Mouse (Mus musculus) lung, embryonic 16.5 days (tissue): Measurements from ENCODE around the gene Map3k6. TPM values are rescaled to one million over a fixed set of nuclear protein-coding genes. Genes with fewer than 3 reads are reported as not detected.

Experiments used
- ATAC-seq: fragments of 200-750 bp; cut with Nextera tagmentation; 2 replicates; pipeline ENCODE4 v1.8.0; 2017; ENCODE audit warnings: low read depth, mild to moderate bottlenecking, moderate library complexity
- H3K27ac ChIP-seq: fragments of 300-500 bp; sonication (generic); 2 replicates; pipeline ENCODE4 v1.5.1; 2014; ENCODE audit warnings: mild to moderate bottlenecking, control low read depth, low read length
- H3K27me3 ChIP-seq: fragments of 300-500 bp; sonication (generic); 2 replicates; pipeline ENCODE4 v1.6.1; 2014; ENCODE audit warnings: low read depth, low read length, mixed read lengths; ENCODE audit not compliant: control insufficient read depth, insufficient read depth
- H3K36me3 ChIP-seq: fragments of 300-500 bp; sonication (generic); 2 replicates; pipeline ENCODE4 v1.6.1; 2014; ENCODE audit warnings: low read length; ENCODE audit not compliant: control insufficient read depth, insufficient read depth
- H3K4me1 ChIP-seq: fragments of 300-500 bp; sonication (generic); replicated peaks from 2 replicates; pipeline ENCODE4 v1.6.1; 2014; ENCODE audit warnings: low read length, mixed read lengths; ENCODE audit not compliant: control insufficient read depth, insufficient read depth
- H3K4me2 ChIP-seq: fragments of 300-500 bp; sonication (generic); 2 replicates; pipeline ENCODE4 v1.6.1; 2014; ENCODE audit warnings: low read depth, low read length, control low read depth
- H3K4me3 ChIP-seq: fragments of 300-500 bp; sonication (generic); 2 replicates; pipeline ENCODE4 v1.5.1; 2014; ENCODE audit warnings: mild to moderate bottlenecking, low read length, control low read depth
- H3K9ac ChIP-seq: fragments of 300-500 bp; sonication (generic); 2 replicates; pipeline ENCODE4 v1.6.1; 2014; ENCODE audit warnings: low read length, control low read depth
- H3K9me3 ChIP-seq: fragments of 300-500 bp; sonication (generic); 2 replicates; pipeline ENCODE4 v1.6.1; 2016; ENCODE audit warnings: low read length; ENCODE audit not compliant: control insufficient read depth
- WGBS: fragments of 180-500 bp; shearing (Covaris S2); extraction: QIAGEN DNeasy Blood & Tissue Kit; methylation state at CpG from one replicate; pipeline ENCODE4 v1.1.7; 2014; 5-methylcytosine and 5-hydroxymethylcytosine counted together
- polyA plus RNA-seq: library from polyadenylated mRNA; unstranded; fragments of >200 nt; fragmentation: Nextera tagmentation; extraction: Ambion mirVana; gene quantifications from 2 replicates; pipeline ENCODE4 v1.2.1, GENCODE M21; 2015

The Map3k6 gene
- polyA plus RNA-seq, 1 experiment from 2014 or later: 4.2 TPM

DNA sequence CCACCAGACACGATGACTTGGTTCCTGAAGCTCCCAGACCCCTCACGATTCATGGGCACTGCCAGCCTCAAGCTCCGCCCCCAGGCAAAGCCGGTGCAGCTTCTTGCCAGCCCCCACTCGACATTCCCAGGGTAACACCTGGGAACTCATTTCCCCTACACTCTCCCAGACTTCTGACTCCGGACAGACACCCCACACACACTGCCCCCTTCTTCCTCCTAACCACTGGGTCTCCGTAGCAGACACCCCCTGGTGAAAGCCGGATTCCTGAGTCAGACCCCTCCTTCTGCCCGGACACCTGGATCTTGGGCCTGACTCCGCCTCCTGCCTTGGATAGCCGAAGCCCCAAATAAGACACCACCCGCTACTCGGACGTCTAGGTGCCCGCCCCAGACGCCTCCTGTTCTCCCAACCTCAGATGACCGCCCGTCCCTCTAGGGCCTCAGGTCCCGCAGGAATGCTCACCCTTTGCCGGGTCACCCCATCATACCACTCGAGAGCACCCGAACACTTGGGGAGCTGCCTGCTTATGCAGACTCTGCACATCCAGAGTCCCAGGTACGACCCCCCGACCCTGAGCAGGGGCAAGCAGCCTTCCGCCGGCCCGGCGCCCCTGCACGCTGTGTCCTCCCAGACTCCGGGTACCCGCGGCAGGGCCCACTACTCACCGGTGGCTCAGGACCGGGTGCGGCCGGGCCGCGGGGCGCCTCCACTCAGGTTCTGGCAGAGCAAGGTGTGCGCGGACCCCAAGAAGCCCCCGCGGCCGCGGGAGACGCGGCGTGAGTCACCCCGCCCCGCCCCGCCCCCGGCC lies 28.7 kb upstream of the Map3k6 start, which contains the start of the genes Cd164l2 and Gpr3:
TSS of gene Cd164l2 (plus strand) at position 381 of the 811 bp plus-strand sequence.
TSS of gene Gpr3 (minus strand) at position 786 of the 811 bp plus-strand sequence.
- Histone ChIP-seq H3K4me3 (peak within 1 kb of the TSS; percentile 66), H3K9me3 (no peaks in the 10 kb centered on the region), H3K27me3 (peaks cover 4% of the 10 kb centered on the region; the same call in 1 of the 2 replicates), H3K4me2 (peak within 1 kb of the TSS; percentile 99), H3K27ac (no peak within 1 kb of the TSS), H3K9ac (peak within 1 kb of the TSS; percentile 62), H3K4me1 (peaks cover 18% of the 10 kb centered on the region), H3K36me3 (no peaks in the 10 kb centered on the region)
- peak; percentile 35 for ATAC-seq
- 2% methylated on average over 52 of the region's 52 CpGs for WGBS

- no peaks in the 10 kb centered on the region for H3K36me3 ChIP-seq
- H3K4me2 ChIP-seq: peak overlapping the region; percentile 99
- H3K4me3 ChIP-seq: peak overlapping the region; percentile 66
- no peaks in the 10 kb centered on the region for H3K9me3 ChIP-seq
- peaks cover 4% of the 10 kb centered on the region; the same call in 1 of the 2 replicates for H3K27me3 ChIP-seq
- H3K4me1 ChIP-seq: peaks cover 18% of the 10 kb centered on the region
- no peak overlapping the region for H3K27ac ChIP-seq
- 2% methylated on average over 42 of the region's 44 CpGs for WGBS
- peak; percentile 86 for ATAC-seq
- H3K9ac ChIP-seq: no peak overlapping the region
Measured at GRCm38 (mm10) chr4:133212562-133213267, 27.9 kb upstream of the Map3k6 start.

DNA sequence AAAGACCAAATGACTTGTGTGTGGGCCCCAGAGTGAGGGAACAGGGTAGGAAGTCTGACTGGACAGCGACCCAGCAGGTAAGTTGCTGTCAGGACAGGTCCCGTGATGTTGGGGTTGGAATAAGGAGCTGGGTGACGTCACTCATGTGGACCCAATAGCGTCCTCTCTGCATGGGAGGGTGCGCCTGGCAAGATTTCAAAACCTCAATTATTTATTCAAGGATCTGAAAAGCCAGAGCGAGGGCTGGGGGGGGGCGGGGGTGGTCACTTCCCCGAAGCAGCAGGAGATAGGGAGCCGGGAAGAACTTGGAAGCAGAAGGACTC lies 27.4 kb upstream of the Map3k6 start:
- Histone ChIP-seq H3K9ac (no peak overlapping the region), H3K27ac (no peak overlapping the region), H3K36me3 (no peaks in the 10 kb centered on the region), H3K4me3 (peak overlapping the region; percentile 11), H3K4me2 (peak overlapping the region; percentile 99), H3K27me3 (peaks cover 4% of the 10 kb centered on the region; the same call in 1 of the 2 replicates), H3K9me3 (no peaks in the 10 kb centered on the region), H3K4me1 (peaks cover 18% of the 10 kb centered on the region)
- WGBS: 3% methylated on average over 8 of the region's 9 CpGs
- peak; percentile 21 for ATAC-seq

DNA sequence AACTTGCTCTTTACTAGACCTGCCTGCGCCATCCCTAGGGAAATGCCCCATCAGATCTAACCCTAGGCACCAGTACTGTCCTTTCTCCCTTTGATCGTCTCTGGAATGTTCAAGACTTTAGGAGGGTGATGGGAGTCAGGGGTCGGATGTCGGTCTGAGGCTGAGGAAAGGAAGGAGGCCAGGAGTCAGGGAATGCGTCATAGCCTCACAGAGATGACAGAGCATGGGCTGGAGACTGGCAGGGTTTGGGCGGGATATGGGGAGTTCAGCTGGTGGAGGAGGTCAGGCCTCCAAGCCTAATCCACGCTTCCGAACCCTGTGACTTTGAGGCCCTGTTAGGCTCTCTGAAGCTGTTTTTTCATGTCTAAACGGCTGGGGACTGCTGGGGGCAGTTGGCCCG lies 27.0 kb upstream of the Map3k6 start:
- Histone ChIP-seq H3K27me3 (peaks cover 4% of the 10 kb centered on the region; the same call in 1 of the 2 replicates), H3K4me1 (peaks cover 18% of the 10 kb centered on the region), H3K36me3 (no peaks in the 10 kb centered on the region), H3K9me3 (no peaks in the 10 kb centered on the region), H3K4me2 (peak overlapping the region; percentile 99), H3K9ac (no peak overlapping the region), H3K27ac (no peak overlapping the region), H3K4me3 (no peak overlapping the region)
- ATAC-seq: no peak
- WGBS: 12% methylated on average over 10 of the region's 10 CpGs

DNA sequence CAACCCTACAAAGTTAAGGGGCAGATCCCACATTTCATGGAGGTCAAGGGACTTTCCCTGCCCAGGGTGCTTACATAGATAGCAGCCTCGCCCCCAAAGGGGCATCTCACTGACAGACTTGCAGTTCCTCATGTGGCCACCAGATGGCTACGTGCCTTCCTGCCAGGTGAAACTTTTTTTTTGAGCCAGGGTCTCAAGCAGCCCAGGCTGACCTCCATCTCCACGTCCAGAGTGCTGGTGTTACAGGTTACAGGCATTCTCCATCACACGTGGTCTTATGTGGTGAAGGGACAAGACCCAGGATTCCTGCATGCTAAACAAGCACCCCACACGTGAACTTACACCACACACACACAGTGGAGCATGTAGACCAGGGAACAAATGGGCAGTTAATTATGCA lies 23.0 kb upstream of the Map3k6 start:
- Histone ChIP-seq H3K27me3 (peaks cover 8% of the 10 kb centered on the region; the same call in 1 of the 2 replicates), H3K9ac (no peak overlapping the region), H3K4me1 (peaks cover 11% of the 10 kb centered on the region), H3K9me3 (no peaks in the 10 kb centered on the region), H3K4me2 (no peak overlapping the region), H3K4me3 (no peak overlapping the region), H3K36me3 (no peaks in the 10 kb centered on the region), H3K27ac (no peak overlapping the region)
- WGBS: 2% methylated on average over 5 of the region's 5 CpGs
- ATAC-seq: no peak

DNA sequence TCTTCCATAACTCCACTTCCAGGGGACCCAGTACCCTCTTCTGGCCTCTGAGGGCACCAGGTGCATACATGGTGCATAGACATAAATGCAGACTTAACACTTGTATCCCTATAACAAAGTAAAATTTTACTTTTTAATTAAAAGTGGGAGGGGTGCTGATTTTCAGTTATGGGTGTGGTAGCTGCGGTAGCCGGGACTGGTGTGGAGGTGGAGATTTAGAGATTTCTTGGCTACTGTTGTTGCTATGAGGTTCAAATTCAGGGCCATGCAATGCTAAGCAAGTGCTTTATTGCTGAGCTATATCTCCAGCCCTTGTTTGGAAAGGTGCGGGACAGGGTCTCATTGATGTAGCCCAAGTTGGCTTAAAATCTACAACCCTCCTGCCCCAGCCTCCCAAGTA lies 21.9 kb upstream of the Map3k6 start:
- peaks cover 8% of the 10 kb centered on the region; the same call in 1 of the 2 replicates for H3K27me3 ChIP-seq
- 84% methylated on average over 3 of the region's 3 CpGs for WGBS
- no peak overlapping the region for H3K27ac ChIP-seq
- H3K4me1 ChIP-seq: peaks cover 2% of the 10 kb centered on the region
- ATAC-seq: no peak
- no peak overlapping the region for H3K4me2 ChIP-seq
- H3K9ac ChIP-seq: no peak overlapping the region
- no peaks in the 10 kb centered on the region for H3K9me3 ChIP-seq
- H3K4me3 ChIP-seq: no peak overlapping the region
- no peaks in the 10 kb centered on the region for H3K36me3 ChIP-seq

DNA sequence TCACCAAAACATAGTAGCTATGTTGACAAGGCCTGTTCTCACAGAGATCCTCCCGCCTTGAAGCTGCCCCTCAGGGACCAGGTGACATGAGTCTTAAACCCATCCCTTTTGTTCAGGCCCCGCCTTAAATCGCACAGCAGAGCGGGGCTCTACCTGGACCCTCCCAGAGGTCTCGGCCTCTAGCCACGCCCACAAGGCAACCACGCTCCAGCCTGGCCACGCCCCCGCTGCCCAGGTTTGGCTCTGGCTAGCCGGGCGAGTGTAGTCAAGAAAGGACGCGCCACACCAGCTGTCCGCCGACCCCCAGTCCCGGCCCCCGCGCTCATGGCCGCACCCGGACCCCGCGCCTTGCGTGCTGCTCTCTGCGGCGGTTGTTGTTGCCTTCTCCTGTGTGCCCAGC lies 20.0 kb upstream of the Map3k6 start:
- peak overlapping the region; percentile 57; the same call in 1 of the 2 replicates for H3K9ac ChIP-seq
- peak overlapping the region; percentile 60 for H3K4me2 ChIP-seq
- peaks cover 4% of the 10 kb centered on the region for H3K4me1 ChIP-seq
- peaks cover 4% of the 10 kb centered on the region; the same call in 1 of the 2 replicates for H3K27me3 ChIP-seq
- H3K4me3 ChIP-seq: peak overlapping the region; percentile 43
- H3K27ac ChIP-seq: no peak overlapping the region
- WGBS: under 1% methylated on average over 25 of the region's 25 CpGs
- H3K9me3 ChIP-seq: no peaks in the 10 kb centered on the region
- ATAC-seq: peak; percentile 61; the same call in 1 of the 2 replicates
- no peaks in the 10 kb centered on the region for H3K36me3 ChIP-seq

- Histone ChIP-seq H3K4me1 (peaks cover 4% of the 10 kb centered on the region), H3K9ac (no peak overlapping the region), H3K27ac (no peak overlapping the region), H3K4me3 (no peak overlapping the region), H3K36me3 (no peaks in the 10 kb centered on the region), H3K9me3 (no peaks in the 10 kb centered on the region), H3K27me3 (peaks cover 4% of the 10 kb centered on the region; the same call in 1 of the 2 replicates), H3K4me2 (no peak overlapping the region)
- WGBS: 80% methylated on average over 8 of the region's 8 CpGs
- no peak for ATAC-seq
Measured at GRCm38 (mm10) chr4:133221701-133222100, 18.9 kb upstream of the Map3k6 start.

DNA sequence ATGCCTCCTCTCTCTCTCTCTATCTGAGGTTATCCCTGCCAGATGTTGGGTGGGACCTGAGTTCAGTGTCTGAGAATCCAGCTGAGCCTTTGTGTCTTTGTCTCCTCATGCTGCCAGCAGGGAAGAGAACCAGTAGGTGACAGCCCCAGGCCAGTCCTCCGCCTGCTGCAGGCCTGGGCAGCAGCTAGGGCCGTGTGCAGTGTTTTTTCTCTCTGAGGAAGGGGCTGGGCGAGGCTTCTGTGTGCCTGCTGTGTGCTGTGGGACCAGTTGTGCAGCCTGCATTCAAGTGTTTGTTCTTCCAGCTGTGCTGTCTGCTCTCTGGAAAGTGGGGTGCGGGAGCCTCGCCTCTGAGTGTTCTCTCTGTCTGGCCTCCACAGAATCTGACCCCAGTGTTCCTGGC lies 16.7 kb upstream of the Map3k6 start:
- no peak overlapping the region for H3K4me2 ChIP-seq
- H3K4me3 ChIP-seq: no peak overlapping the region
- no peaks in the 10 kb centered on the region for H3K36me3 ChIP-seq
- 34% methylated on average over 5 of the region's 5 CpGs for WGBS
- H3K9me3 ChIP-seq: no peaks in the 10 kb centered on the region
- H3K9ac ChIP-seq: peak overlapping the region; percentile 14; the same call in 1 of the 2 replicates
- H3K27me3 ChIP-seq: peaks cover 4% of the 10 kb centered on the region; the same call in 1 of the 2 replicates
- H3K4me1 ChIP-seq: peaks cover 4% of the 10 kb centered on the region
- peak; percentile 51 for ATAC-seq
- no peak overlapping the region for H3K27ac ChIP-seq
